Mouse (Mus musculus) ES-Bruce4 (cell line): ENCODE measurements at regions not wholly inside any gene's neighbourhood (a gene's known extent, or its start where the extent isn't known, plus 50 kb on each side); places are given as distances from the start of the nearest gene placed in this dataset.

Experiments used
- CTCF ChIP-seq: IDR thresholded peaks from one replicate; pipeline ENCODE4 v1.8.1; 2011; ENCODE audit warnings: low read depth, low read length
- EP300 ChIP-seq: IDR thresholded peaks from 2 replicates; pipeline ENCODE4 v1.6.1; 2011; ENCODE audit warnings: low read depth, low read length; ENCODE audit not compliant: insufficient read depth
- POLR2A ChIP-seq: IDR thresholded peaks from one replicate; pipeline ENCODE4 v1.8.1; 2011; ENCODE audit warnings: low read length; ENCODE audit not compliant: insufficient read depth

DNA sequence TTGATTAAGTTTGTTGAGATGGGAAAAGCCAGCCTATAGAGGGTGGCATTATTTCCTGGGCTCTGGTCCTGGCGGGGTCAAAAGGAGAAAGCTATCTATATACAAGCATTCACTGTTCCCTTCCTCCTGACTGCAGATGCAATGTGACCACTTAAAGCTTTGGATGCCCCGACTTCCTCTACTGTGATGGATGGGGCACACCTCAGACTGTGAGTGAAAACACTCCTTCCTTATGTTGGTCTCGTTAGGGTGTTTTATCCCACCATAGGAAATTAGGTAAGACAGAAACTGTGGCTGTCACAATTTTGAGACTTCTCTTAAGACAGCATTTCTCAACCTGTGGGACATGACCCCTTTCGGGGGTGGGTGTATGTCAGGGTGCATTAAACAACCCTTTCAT, 210.8 kb upstream of the Dusp10 start:
- no peak for TF ChIP-seq CTCF
- no peak for TF ChIP-seq POLR2A
- no peak for TF ChIP-seq EP300
